Mouse (Mus musculus) forebrain, embryonic 11.5 days (tissue): ENCODE data around the gene Nfya. TPM values are rescaled to one million over a fixed set of nuclear protein-coding genes. Genes with fewer than 3 reads are reported as not detected.

ENCODE experiments used
- ATAC-seq: fragments of 200-750 bp; cut with Nextera tagmentation; replicated peaks from 2 replicates; pipeline ENCODE4 v1.8.0; 2017; ENCODE audit warnings: moderate TSS enrichment; ENCODE audit not compliant: low FRiP score
- DNase-seq: peaks from one replicate; pipeline ENCODE4 v3.0.0-alpha.2; 2017; ENCODE audit warnings: low spot score
- H3K27ac ChIP-seq: fragments of 300-500 bp; sonication (generic); 2 replicates; pipeline ENCODE4 v1.5.1; 2014; ENCODE audit warnings: low read depth, low read length
- H3K27me3 ChIP-seq: fragments of 300-500 bp; sonication (generic); 2 replicates; pipeline ENCODE4 v1.6.1; 2014; ENCODE audit warnings: mild to moderate bottlenecking, low read length, mixed read lengths; ENCODE audit not compliant: control insufficient read depth, insufficient read depth
- H3K36me3 ChIP-seq: fragments of 300-500 bp; sonication (generic); 2 replicates; pipeline ENCODE4 v1.6.1; 2014; ENCODE audit warnings: mild to moderate bottlenecking, low read length, moderate library complexity, mixed read lengths; ENCODE audit not compliant: control insufficient read depth, insufficient read depth
- H3K4me1 ChIP-seq: fragments of 300-500 bp; sonication (generic); replicated peaks from 2 replicates; pipeline ENCODE4 v1.6.1; 2014; ENCODE audit warnings: low read length, mixed read lengths; ENCODE audit not compliant: control insufficient read depth, insufficient read depth
- H3K4me2 ChIP-seq: fragments of 300-500 bp; sonication (generic); 2 replicates; pipeline ENCODE4 v1.6.1; 2014; ENCODE audit warnings: low read depth, mild to moderate bottlenecking, low read length, moderate library complexity, mixed read lengths; ENCODE audit not compliant: severe bottlenecking
- H3K4me3 ChIP-seq: fragments of 300-500 bp; sonication (generic); 2 replicates; pipeline ENCODE4 v1.5.1; 2014; ENCODE audit warnings: low read depth, low read length
- H3K9ac ChIP-seq: fragments of 300-500 bp; sonication (generic); 2 replicates; pipeline ENCODE4 v1.6.1; 2014; ENCODE audit warnings: low read length
- H3K9me3 ChIP-seq: fragments of 300-500 bp; sonication (generic); 2 replicates; pipeline ENCODE4 v1.6.1; 2016; ENCODE audit warnings: low read length, mixed read lengths; ENCODE audit not compliant: control insufficient read depth
- WGBS: fragments of 180-500 bp; shearing (Covaris S2); extraction: QIAGEN DNeasy Blood & Tissue Kit; methylation state at CpG from one replicate; pipeline ENCODE4 v1.1.7; 2014; 5-methylcytosine and 5-hydroxymethylcytosine counted together
- polyA plus RNA-seq: library from polyadenylated mRNA; unstranded; fragments of >200 nt; fragmentation: Nextera tagmentation; extraction: Ambion mirVana; gene quantifications from 2 replicates; pipeline ENCODE4 v1.2.1, GENCODE M21; 2014

Gene Nfya
- polyA plus RNA-seq: 24.5 and 25.6 TPM in 2 replicates

- WGBS: under 1% methylated on average over 72 of the region's 84 CpGs
- DNase-seq: peak; percentile 100
- Histone ChIP-seq H3K4me2 (peak within 1 kb of the TSS; percentile 77), H3K27me3 (no peaks in the 10 kb centered on the region), H3K4me3 (peak within 1 kb of the TSS; percentile 84), H3K9me3 (no peaks in the 10 kb centered on the region), H3K36me3 (no peaks in the 10 kb centered on the region; the same call in 1 of the 2 replicates), H3K27ac (peak within 1 kb of the TSS; percentile 100), H3K9ac (peak within 1 kb of the TSS; percentile 100), H3K4me1 (peaks cover 5% of the 10 kb centered on the region; the same call in 1 of the 2 replicates)
- peak; percentile 97 for ATAC-seq
These were observed at the start of gene Nfya, which contains the start of gene Oard1 for GRCm38 (mm10) chr17:48409380-48410298. TSS of gene Nfya (minus strand) at chr17:48409906. TSS of gene Oard1 (plus strand) at chr17:48410014.

- no peaks in the 10 kb centered on the region for H3K36me3 ChIP-seq
- ATAC-seq (no peak), DNase-seq (no peak)
- H3K4me3 ChIP-seq: no peak overlapping the region
- H3K27ac ChIP-seq: no peak overlapping the region
- no peaks in the 10 kb centered on the region for H3K4me1 ChIP-seq
- no peaks in the 10 kb centered on the region for H3K9me3 ChIP-seq
- no peak overlapping the region for H3K9ac ChIP-seq
- WGBS: 85% methylated on average over 13 of the region's 13 CpGs
- no peaks in the 10 kb centered on the region for H3K27me3 ChIP-seq
- H3K4me2 ChIP-seq: no peak overlapping the region
These were observed 48.4 kb upstream of the Nfya start for GRCm38 (mm10) chr17:48457971-48458653.

- H3K4me2 ChIP-seq: no peak overlapping the region
- DNase-seq (no peak), ATAC-seq (no peak)
- H3K27ac ChIP-seq: no peak overlapping the region
- H3K4me1 ChIP-seq: no peaks in the 10 kb centered on the region
- no peaks in the 10 kb centered on the region for H3K36me3 ChIP-seq
- H3K9me3 ChIP-seq: no peaks in the 10 kb centered on the region
- no peak overlapping the region for H3K4me3 ChIP-seq
- no peaks in the 10 kb centered on the region for H3K27me3 ChIP-seq
- WGBS: 96% methylated on average over 2 of the region's 2 CpGs
- no peak overlapping the region for H3K9ac ChIP-seq
These were observed 46.2 kb upstream of the Nfya start for GRCm38 (mm10) chr17:48455955-48456354.

GRCm38 (mm10) chr17:48454688-48455087, 45.0 kb upstream of the Nfya start, which contains the start of gene Unc5cl:
TSS of gene Unc5cl (plus strand) at chr17:48454901.
- Histone ChIP-seq H3K36me3 (no peaks in the 10 kb centered on the region), H3K4me1 (no peaks in the 10 kb centered on the region), H3K27ac (no peak within 1 kb of the TSS), H3K9ac (no peak within 1 kb of the TSS), H3K4me2 (no peak within 1 kb of the TSS), H3K9me3 (no peaks in the 10 kb centered on the region), H3K27me3 (no peaks in the 10 kb centered on the region), H3K4me3 (no peak within 1 kb of the TSS)
- WGBS: 61% methylated on average over 11 of the region's 11 CpGs
- DNase-seq: no peak
- ATAC-seq: no peak

- no peaks in the 10 kb centered on the region for H3K4me1 ChIP-seq
- no peaks in the 10 kb centered on the region for H3K36me3 ChIP-seq
- ATAC-seq (no peak), DNase-seq (no peak)
- H3K4me2 ChIP-seq: no peak overlapping the region
- no peak overlapping the region for H3K9ac ChIP-seq
- H3K9me3 ChIP-seq: no peaks in the 10 kb centered on the region
- 56% methylated on average over 7 of the region's 7 CpGs for WGBS
- H3K27me3 ChIP-seq: no peaks in the 10 kb centered on the region
- H3K27ac ChIP-seq: no peak overlapping the region
- no peak overlapping the region for H3K4me3 ChIP-seq
These were observed 44.5 kb upstream of the Nfya start for GRCm38 (mm10) chr17:48454190-48454589.

- no peak for ATAC-seq
- H3K9ac ChIP-seq: no peak overlapping the region
- no peaks in the 10 kb centered on the region for H3K27me3 ChIP-seq
- no peaks in the 10 kb centered on the region for H3K36me3 ChIP-seq
- no peak overlapping the region for H3K27ac ChIP-seq
- 78% methylated on average over 7 of the region's 7 CpGs for WGBS
- H3K4me3 ChIP-seq: no peak overlapping the region
- no peak overlapping the region for H3K4me2 ChIP-seq
- no peaks in the 10 kb centered on the region for H3K4me1 ChIP-seq
- no peak for DNase-seq
- no peaks in the 10 kb centered on the region for H3K9me3 ChIP-seq
These were observed 43.8 kb upstream of the Nfya start for GRCm38 (mm10) chr17:48453489-48453888.

GRCm38 (mm10) chr17:48451753-48452444, 42.2 kb upstream of the Nfya start:
- Histone ChIP-seq H3K4me3 (no peak overlapping the region), H3K4me1 (no peaks in the 10 kb centered on the region), H3K36me3 (no peaks in the 10 kb centered on the region), H3K27ac (no peak overlapping the region), H3K9ac (no peak overlapping the region), H3K9me3 (no peaks in the 10 kb centered on the region), H3K4me2 (no peak overlapping the region), H3K27me3 (no peaks in the 10 kb centered on the region)
- ATAC-seq: no peak
- no peak for DNase-seq
- WGBS: 69% methylated on average over 9 of the region's 9 CpGs

GRCm38 (mm10) chr17:48451353-48451675, 41.6 kb upstream of the Nfya start, which contains the start of gene Tspo2:
TSS of gene Tspo2 (minus strand) at chr17:48451522.
- 80% methylated on average over 7 of the region's 7 CpGs for WGBS
- DNase-seq: no peak
- Histone ChIP-seq H3K4me3 (no peak within 1 kb of the TSS), H3K27me3 (no peaks in the 10 kb centered on the region), H3K4me2 (no peak within 1 kb of the TSS), H3K9me3 (no peaks in the 10 kb centered on the region), H3K4me1 (no peaks in the 10 kb centered on the region), H3K27ac (no peak within 1 kb of the TSS), H3K9ac (no peak within 1 kb of the TSS), H3K36me3 (no peaks in the 10 kb centered on the region)
- ATAC-seq: no peak
